Mouse (Mus musculus) layer of hippocampus, adult 11-12 months (tissue): ENCODE data around the gene Pmel.
A peak's percentile ranks its signal among the peaks of the same experiment; 100 is the strongest.
"Not testable (repeated sequence)": the region's sequence is repeated elsewhere in the genome, so short reads cannot be mapped to it uniquely, and the experiment has no call there.

Experiments
- DNase-seq: peaks from one replicate; pipeline ENCODE4 v3.0.0; 2022; ENCODE audit warnings: low spot score

Pmel gene

GRCm38 (mm10) chr10:128702328-128703007 is 1.5 kb upstream of the Pmel start:
- no peak for DNase-seq

GRCm38 (mm10) chr10:128704491-128705316 is 709 bp downstream of the Pmel start, which contains the start of gene Cdk2:
Gene Cdk2 (minus strand): TSS chr10:128705031.
- DNase-seq: peak; percentile 83

- no peak for DNase-seq
Observed at GRCm38 (mm10) chr10:128705317-128705693, 1.3 kb downstream of the Pmel start.

- not testable (repeated sequence) for DNase-seq
Observed at GRCm38 (mm10) chr10:128711318-128711717, 7.3 kb downstream of the Pmel start.

- no peak for DNase-seq
Observed at GRCm38 (mm10) chr10:128715559-128716537, 11.9 kb downstream of the Pmel start.

- DNase-seq: not testable (repeated sequence)
Observed at GRCm38 (mm10) chr10:128725466-128725865, 21.5 kb downstream of the Pmel start.

- no peak for DNase-seq
Observed at GRCm38 (mm10) chr10:128728059-128728458, 24.1 kb downstream of the Pmel start.

- DNase-seq: peak; percentile 72
Observed at GRCm38 (mm10) chr10:128731002-128731433, 27.0 kb downstream of the Pmel start.

- DNase-seq: no peak
Observed at GRCm38 (mm10) chr10:128731992-128732391, 28.0 kb downstream of the Pmel start.

- no peak for DNase-seq
Observed at GRCm38 (mm10) chr10:128737435-128737834, 33.4 kb downstream of the Pmel start.

GRCm38 (mm10) chr10:128740296-128740695 is 36.3 kb downstream of the Pmel start:
- DNase-seq: no peak

GRCm38 (mm10) chr10:128742616-128743015 is 38.6 kb downstream of the Pmel start:
- no peak for DNase-seq

GRCm38 (mm10) chr10:128743235-128743634 is 39.2 kb downstream of the Pmel start:
- DNase-seq: no peak

GRCm38 (mm10) chr10:128743791-128744191 is 39.8 kb downstream of the Pmel start:
- DNase-seq: no peak

GRCm38 (mm10) chr10:128744211-128744610 is 40.2 kb downstream of the Pmel start:
- no peak for DNase-seq

GRCm38 (mm10) chr10:128744680-128745601 is 40.9 kb downstream of the Pmel start, which contains the start of gene Dgka:
Gene Dgka (minus strand): TSS chr10:128744855.
- no peak for DNase-seq

GRCm38 (mm10) chr10:128745946-128746613 is 42.1 kb downstream of the Pmel start:
- no peak for DNase-seq

- DNase-seq: no peak
Observed at GRCm38 (mm10) chr10:128746972-128747645, 43.1 kb downstream of the Pmel start.

GRCm38 (mm10) chr10:128747646-128748251 is 43.8 kb downstream of the Pmel start, which contains the start of gene Pym1:
Gene Pym1 (plus strand): TSS chr10:128747889.
- DNase-seq: peak; percentile 46
